Mouse (Mus musculus): ENCODE measurements around the gene Klk10. TPM values are rescaled to one million over a fixed set of nuclear protein-coding genes. Genes with fewer than 3 reads are reported as not detected.

Klk10 gene
- not detected for total RNA-seq (2021)

DNA sequence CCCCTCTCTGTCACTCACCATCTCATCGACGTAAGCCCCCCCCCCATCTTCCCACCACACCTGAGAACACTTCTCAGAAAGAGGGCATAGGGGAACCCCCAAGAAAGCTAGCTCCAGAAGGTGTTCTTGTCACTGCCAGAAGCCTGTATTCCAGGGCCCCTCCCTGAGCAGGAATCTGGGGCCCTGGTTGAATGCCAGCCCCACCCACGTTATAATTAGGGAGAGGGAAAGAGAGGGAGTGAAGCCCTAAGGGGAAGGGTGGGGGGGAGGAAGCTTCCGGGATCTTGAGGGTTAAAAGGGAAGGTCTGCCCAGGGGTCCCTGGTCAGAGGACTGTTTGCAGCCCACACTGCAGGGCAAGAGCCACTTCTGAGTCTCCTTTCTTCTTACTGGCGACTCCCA, at the start of gene Klk10:
TSS of gene Klk10 (plus strand) at position 290 of the 400 bp plus-strand sequence.
- intact Hi-C loops (cut with DNase I) = loop anchor here (5.0 kb wide), 1 partner anchor 98 kb away; no protein-coding TSS in a partner anchor

GRCm38 (mm10) chr7:43747788-43748187, 33.0 kb upstream of the Klk10 start:
- DNase-seq (ENCODE audit: low spot score in 2 of 2) = peak in 1 of 2 experiments; percentile 55
- intact Hi-C loops (cut with DNase I) = no loop called here

More for the DNA sequence above, at the start of gene Klk10:
- DNase-seq (ENCODE audit: low spot score in 2 of 2) = no peak

DNA sequence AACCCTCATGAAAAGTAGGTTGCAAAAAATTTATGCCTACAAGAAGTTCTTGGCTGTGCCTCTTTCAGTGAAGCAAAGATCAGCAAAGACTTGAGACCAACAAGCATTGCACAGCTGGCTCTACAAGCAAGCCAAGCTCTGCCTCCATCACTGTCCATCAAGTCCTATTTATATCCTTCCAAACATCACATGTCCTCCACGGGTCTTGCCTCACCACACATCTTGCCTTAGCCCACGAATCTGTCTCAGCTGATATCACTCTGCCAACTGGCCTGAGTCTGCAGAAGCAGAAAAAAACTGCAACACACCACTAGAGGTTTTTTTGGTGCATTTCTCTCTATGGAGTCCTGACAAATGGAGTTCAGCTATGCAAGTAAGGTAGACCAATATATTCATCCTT, 28.0 kb upstream of the Klk10 start:
- intact Hi-C loops (cut with DNase I) = no loop called here
- DNase-seq (ENCODE audit: low spot score in 2 of 2) = no peak

DNA sequence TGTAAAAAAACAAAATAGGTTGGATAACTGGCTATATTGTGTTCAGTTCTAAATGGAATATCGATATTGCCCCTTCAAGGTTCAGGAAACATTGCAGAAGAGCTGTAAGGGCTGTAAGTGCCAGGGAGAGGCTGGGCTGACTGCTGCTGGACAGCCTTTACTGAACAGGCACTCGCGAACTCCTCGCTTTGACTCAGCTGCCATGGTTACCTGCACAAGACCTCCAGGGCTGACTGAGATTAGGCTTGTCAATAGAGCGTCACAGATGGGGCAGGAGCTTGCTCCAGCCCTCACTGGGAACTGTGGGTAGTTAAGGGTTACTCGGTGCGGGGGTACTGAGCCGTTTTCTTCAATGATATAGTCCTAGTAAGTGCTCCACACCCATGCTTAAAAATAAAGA, 14.4 kb upstream of the Klk10 start:
- no peak for DNase-seq (ENCODE audit: low spot score in 2 of 2)
- intact Hi-C loops (cut with DNase I) = no loop called here

- intact Hi-C loops (cut with DNase I) = no loop called here
- no peak for DNase-seq (ENCODE audit: low spot score in 2 of 2)
These were observed 12.2 kb upstream of the Klk10 start, which contains the start of gene Klk12 for GRCm38 (mm10) chr7:43768597-43768996. TSS of gene Klk12 (plus strand) at chr7:43768897.

DNA sequence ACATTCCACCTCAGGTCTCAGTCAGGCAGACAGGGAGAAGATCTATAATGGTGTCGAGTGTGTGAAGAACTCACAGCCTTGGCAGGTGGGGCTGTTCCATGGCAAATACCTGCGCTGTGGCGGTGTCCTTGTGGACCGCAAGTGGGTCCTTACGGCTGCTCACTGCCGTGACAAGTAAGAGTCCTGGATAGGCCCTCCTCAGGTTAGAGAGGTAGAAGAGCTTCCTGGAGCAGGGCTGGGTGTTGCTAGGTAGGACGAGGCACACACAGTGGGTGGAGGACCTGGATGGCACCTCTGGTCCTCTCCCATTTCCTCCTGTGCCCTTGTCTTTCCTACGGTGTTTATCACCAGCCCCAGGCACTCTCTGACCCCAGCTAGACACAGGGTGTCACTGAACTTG, 11.2 kb upstream of the Klk10 start:
- intact Hi-C loops (cut with DNase I) = no loop called here

GRCm38 (mm10) chr7:43770701-43771100, 10.1 kb upstream of the Klk10 start:
- intact Hi-C loops (cut with DNase I) = no loop called here
- DNase-seq (ENCODE audit: low spot score in 2 of 2) = no peak

More for the DNA sequence above, 11.2 kb upstream of the Klk10 start:
- DNase-seq (ENCODE audit: low spot score in 2 of 2) = no peak

GRCm38 (mm10) chr7:43771916-43772315, 8.9 kb upstream of the Klk10 start:
- intact Hi-C loops (cut with DNase I) = no loop called here
- no peak for DNase-seq (ENCODE audit: low spot score in 2 of 2)

DNA sequence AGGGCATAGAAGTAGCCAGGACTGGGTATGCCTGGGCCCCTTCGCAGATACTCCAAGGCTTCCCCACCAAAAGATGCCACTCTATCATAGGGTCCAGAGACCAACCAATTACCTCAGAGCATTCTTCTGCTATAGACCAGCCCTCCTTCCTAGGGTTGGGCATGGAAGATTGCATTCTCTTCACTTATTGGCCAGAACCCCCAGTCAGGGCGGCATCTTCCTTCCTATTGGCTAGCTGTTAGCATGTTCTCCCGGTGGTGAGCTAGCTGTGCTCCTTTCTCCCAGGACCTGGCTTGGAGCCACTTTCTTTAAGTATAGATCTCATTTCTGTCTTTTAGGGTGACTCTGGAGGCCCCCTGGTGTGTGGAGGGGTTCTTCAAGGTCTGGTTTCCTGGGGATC, 7.9 kb upstream of the Klk10 start:
- intact Hi-C loops (cut with DNase I) = no loop called here
- DNase-seq (ENCODE audit: low spot score in 2 of 2) = no peak

DNA sequence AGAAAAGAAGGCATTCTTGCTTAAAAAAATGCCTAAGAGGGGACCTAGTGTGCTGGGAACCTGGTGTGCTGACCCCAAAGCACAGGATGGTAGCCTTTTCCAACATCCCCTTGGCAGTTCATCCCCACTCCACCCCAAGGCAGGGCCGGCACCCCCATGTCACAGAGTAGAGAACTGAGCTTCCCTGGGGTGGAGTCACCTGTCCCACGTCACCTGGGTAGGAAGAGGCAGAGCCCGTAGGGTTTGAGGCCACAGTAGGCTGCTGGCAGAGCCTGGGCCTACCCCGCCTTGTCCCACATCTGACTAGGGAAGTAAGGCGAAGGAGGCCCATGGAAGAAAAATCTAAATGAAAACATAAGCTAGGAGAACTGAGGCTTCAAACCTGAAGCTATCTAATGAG, 6.5 kb upstream of the Klk10 start, which contains the start of gene Klk11:
TSS of gene Klk11 (plus strand) at position 241 of the 400 bp plus-strand sequence.
- DNase-seq (ENCODE audit: low spot score in 2 of 2) = no peak
- intact Hi-C loops (cut with DNase I) = no loop called here

DNA sequence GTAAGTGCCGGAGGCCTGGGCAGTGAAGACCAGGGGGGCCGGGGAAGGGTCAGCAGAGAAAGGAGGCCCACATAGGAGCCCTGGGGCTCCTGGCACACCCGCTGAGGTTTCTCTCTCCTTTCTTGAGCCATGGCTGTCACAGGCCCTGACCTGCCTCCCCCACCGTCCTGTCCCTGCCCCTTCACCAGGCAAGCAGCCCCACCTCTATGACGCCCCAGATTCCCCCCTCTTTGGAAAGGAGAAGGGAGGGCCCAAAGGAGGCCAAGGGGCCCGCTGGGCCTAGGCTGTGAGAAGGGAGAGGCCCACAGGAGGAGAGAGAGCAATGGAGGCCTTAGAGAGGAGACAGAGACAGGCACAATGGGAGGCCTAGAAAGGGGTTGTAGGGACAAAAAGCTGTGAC, 6.0 kb upstream of the Klk10 start:
- no peak for DNase-seq (ENCODE audit: low spot score in 2 of 2)
- intact Hi-C loops (cut with DNase I) = no loop called here

DNA sequence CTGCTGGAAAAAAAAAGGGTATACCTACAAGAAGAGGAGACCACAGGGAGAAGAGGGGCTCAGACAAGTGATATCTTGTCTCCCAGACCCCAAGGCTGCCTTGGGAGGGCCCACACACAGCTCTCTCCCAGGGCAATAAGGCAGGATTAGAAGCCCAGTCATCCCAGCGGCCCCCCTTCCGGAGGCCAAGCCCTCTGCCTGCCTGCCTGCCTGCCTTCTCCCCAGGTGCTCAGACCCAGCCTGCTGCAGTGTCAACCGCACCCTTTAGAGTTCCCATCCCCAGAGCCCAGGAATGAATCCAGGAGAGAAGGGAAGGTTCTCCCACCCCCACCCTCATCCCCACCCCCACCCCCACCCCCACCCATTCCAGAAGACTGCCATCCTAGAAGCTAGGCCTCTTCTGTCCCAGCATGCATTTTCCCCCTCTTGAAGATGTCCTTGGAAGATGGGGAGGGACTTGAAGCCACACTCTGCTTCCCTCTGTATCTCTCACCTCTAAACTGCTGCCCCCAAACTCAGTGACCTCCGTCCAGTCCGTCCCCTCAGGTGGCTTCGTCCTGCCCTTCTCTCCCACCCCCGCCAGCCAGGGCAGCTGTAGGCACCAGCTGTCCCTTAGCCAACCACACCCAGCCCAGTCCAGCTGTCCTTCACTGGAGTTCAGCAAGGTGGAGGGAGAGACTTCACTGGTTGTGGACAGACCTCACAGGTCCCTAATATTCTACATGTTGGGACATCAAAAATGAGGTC, 5.4 kb upstream of the Klk10 start:
- DNase-seq (ENCODE audit: low spot score in 2 of 2) = no peak
- intact Hi-C loops (cut with DNase I) = no loop called here

DNA sequence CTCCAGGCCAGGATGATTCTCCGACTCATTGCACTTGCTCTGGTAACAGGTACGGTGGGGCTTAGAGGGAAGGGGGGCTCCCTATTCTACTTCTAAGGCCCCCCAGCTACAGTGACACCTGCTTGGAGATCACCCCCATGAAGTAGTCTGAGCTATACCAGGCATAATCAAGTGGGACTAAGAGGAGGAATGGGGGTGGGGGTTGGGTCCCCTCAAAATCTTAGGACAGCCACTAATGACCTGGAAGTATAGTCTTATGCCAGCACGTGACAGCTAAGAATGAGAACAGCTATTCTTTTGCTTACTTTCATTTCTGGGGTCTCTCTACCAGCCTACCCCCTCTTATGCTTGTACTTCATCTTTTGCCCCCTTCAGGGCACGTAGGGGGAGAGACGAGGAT, 4.3 kb upstream of the Klk10 start:
- intact Hi-C loops (cut with DNase I) = no loop called here
- no peak for DNase-seq (ENCODE audit: low spot score in 2 of 2)

GRCm38 (mm10) chr7:43777423-43777822, 3.4 kb upstream of the Klk10 start:
- DNase-seq (ENCODE audit: low spot score in 2 of 2) = no peak
- intact Hi-C loops (cut with DNase I) = no loop called here

- no peak for DNase-seq (ENCODE audit: low spot score in 2 of 2)
- intact Hi-C loops (cut with DNase I) = no loop called here
These were observed 2.5 kb upstream of the Klk10 start for GRCm38 (mm10) chr7:43778176-43778970.

DNA sequence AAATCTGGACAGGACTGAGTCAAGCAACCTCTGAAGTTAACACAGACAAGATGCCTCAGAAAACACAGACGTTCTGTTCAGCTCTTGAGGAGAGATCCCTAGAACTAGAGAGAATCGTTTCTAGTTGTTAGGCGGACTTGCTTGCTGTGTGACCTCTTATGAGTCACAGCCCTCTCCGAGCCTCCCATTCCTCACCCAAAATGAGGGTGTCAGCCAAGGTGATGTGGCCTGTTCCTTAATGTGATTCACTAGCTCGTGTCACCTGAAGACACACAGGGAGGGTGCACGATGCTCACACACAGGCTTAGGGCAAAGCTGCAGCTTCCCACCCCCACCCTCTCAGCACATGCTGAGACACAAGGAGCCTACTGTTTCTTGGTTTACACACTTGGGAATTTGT, 594 bp upstream of the Klk10 start:
- intact Hi-C loops (cut with DNase I) = loop anchor here (5.0 kb wide), 1 partner anchor 98 kb away; no protein-coding TSS in a partner anchor
- DNase-seq (ENCODE audit: low spot score in 2 of 2) = no peak

- DNase-seq (ENCODE audit: low spot score in 2 of 2) = no peak
- intact Hi-C loops (cut with DNase I) = loop anchor here (5.0 kb wide), 1 partner anchor 99 kb away; no protein-coding TSS in a partner anchor
These were observed 706 bp downstream of the Klk10 start for GRCm38 (mm10) chr7:43781541-43781940.

GRCm38 (mm10) chr7:43782275-43783265, 1.7 kb downstream of the Klk10 start:
- intact Hi-C loops (cut with DNase I) = loop anchor here (5.0 kb wide), 1 partner anchor 100 kb away; no protein-coding TSS in a partner anchor
- DNase-seq (ENCODE audit: low spot score in 2 of 2) = peak; percentile 49 to 67

DNA sequence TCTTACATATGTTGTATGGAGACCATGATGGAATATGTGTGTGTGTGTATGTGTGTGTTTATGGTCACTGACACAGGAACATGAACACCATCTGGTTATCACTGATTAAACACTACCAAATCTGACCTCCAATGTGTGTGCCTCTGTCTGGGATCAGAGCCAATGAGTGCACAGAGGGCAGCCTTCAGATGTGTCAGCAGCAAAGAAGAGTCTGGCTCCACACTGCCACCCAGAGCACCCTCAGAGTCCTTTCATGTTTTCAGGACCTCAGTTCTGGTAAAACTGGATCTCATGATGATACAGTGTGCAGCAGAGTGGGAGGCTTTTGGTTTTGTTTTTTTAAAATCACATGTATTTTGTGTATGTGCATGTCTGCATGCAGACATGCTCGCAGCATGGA, 4.5 kb downstream of the Klk10 start:
- DNase-seq (ENCODE audit: low spot score in 2 of 2) = no peak
- intact Hi-C loops (cut with DNase I) = no loop called here
